Mouse (Mus musculus) heart, embryonic 13.5 days (tissue): ENCODE measurements around the gene 4933427I04Rik. TPM values are rescaled to one million over a fixed set of nuclear protein-coding genes. Genes with fewer than 3 reads are reported as not detected.

ENCODE experiments used
- ATAC-seq: fragments of 200-750 bp; cut with Nextera tagmentation; 2 replicates; pipeline ENCODE4 v1.8.0; 2017; ENCODE audit warnings: moderate TSS enrichment; ENCODE audit not compliant: insufficient number of reproducible peaks, low FRiP score, low TSS enrichment; ENCODE audit errors: extremely low read depth
- H3K27ac ChIP-seq: fragments of 300-500 bp; sonication (generic); replicated peaks from 2 replicates; pipeline ENCODE4 v1.5.1; 2015; ENCODE audit warnings: moderate library complexity, mild to moderate bottlenecking, inconsistent platforms
- H3K27me3 ChIP-seq: fragments of 300-500 bp; sonication (generic); replicated peaks from 2 replicates; pipeline ENCODE4 v1.6.1; 2015; ENCODE audit warnings: mild to moderate bottlenecking, inconsistent platforms
- H3K36me3 ChIP-seq: fragments of 300-500 bp; sonication (generic); 2 replicates; pipeline ENCODE4 v1.6.1; 2015; ENCODE audit warnings: mild to moderate bottlenecking, inconsistent platforms
- H3K4me1 ChIP-seq: fragments of 300-500 bp; sonication (generic); 2 replicates; pipeline ENCODE4 v1.6.1; 2015; ENCODE audit warnings: inconsistent platforms
- H3K4me2 ChIP-seq: fragments of 300-500 bp; sonication (generic); 2 replicates; pipeline ENCODE4 v1.6.1; 2015; ENCODE audit warnings: inconsistent platforms, mild to moderate bottlenecking, moderate library complexity
- H3K4me3 ChIP-seq: fragments of 300-500 bp; sonication (generic); 2 replicates; pipeline ENCODE4 v1.5.1; 2015; ENCODE audit warnings: moderate library complexity, mild to moderate bottlenecking, inconsistent platforms
- H3K9ac ChIP-seq: fragments of 300-500 bp; sonication (generic); 2 replicates; pipeline ENCODE4 v1.6.1; 2015; ENCODE audit warnings: inconsistent platforms, mild to moderate bottlenecking, moderate library complexity
- H3K9me3 ChIP-seq: fragments of 300-500 bp; sonication (generic); 2 replicates; pipeline ENCODE4 v1.6.1; 2016; ENCODE audit warnings: inconsistent platforms
- WGBS: fragments of 180-500 bp; shearing (Covaris S2); methylation state at CpG from one replicate; pipeline ENCODE4 v1.1.7; 2015; ENCODE audit warnings: mixed read lengths; 5-methylcytosine and 5-hydroxymethylcytosine counted together
- polyA plus RNA-seq: library from polyadenylated mRNA; unstranded; fragments of >200 nt; fragmentation: Nextera tagmentation; extraction: Ambion mirVana; gene quantifications from 2 replicates; pipeline ENCODE4 v1.2.1, GENCODE M21; 2015

4933427I04Rik gene
- polyA plus RNA-seq = not detected in 2 replicates

- no peaks in the 10 kb centered on the region for H3K9me3 ChIP-seq
- no peak within 1 kb of the TSS for H3K27ac ChIP-seq
- no peaks in the 10 kb centered on the region for H3K27me3 ChIP-seq
- 70% methylated on average over 3 of the region's 3 CpGs for WGBS
- no peaks in the 10 kb centered on the region for H3K36me3 ChIP-seq
- no peak within 1 kb of the TSS for H3K4me2 ChIP-seq
- H3K4me3 ChIP-seq = no peak within 1 kb of the TSS
- H3K4me1 ChIP-seq = no peaks in the 10 kb centered on the region
- no peak for ATAC-seq
- H3K9ac ChIP-seq = no peak within 1 kb of the TSS
Observed at GRCm38 (mm10) chr4:123859379-123859778, at the start of gene 4933427I04Rik. TSS of gene 4933427I04Rik (plus strand) at chr4:123859679.

- peak overlapping the region; percentile 41 for H3K4me2 ChIP-seq
- H3K4me3 ChIP-seq = no peak overlapping the region
- 59% methylated on average over 12 of the region's 12 CpGs for WGBS
Observed at GRCm38 (mm10) chr4:123810475-123811295, 48.8 kb upstream of the 4933427I04Rik start.

GRCm38 (mm10) chr4:123812525-123812924, 47.0 kb upstream of the 4933427I04Rik start:
- no peak for ATAC-seq
- WGBS = 73% methylated on average over 3 of the region's 3 CpGs

More at GRCm38 (mm10) chr4:123810475-123811295, 48.8 kb upstream of the 4933427I04Rik start:
- 0 out of 2 replicates have a peak overlapping the region, but pooled peaks have one; percentile 8 for H3K9ac ChIP-seq
- H3K36me3 ChIP-seq = no peaks in the 10 kb centered on the region
- no peak for ATAC-seq
- H3K9me3 ChIP-seq = 0 out of 2 replicates have a peak, but pooled peaks cover 3% of the 10 kb centered on the region
- peaks cover 15% of the 10 kb centered on the region for H3K4me1 ChIP-seq
- no peaks in the 10 kb centered on the region for H3K27me3 ChIP-seq
- peak overlapping the region; percentile 70 for H3K27ac ChIP-seq

GRCm38 (mm10) chr4:123814030-123814501, 45.4 kb upstream of the 4933427I04Rik start:
- no peak for ATAC-seq
- no peak overlapping the region for H3K9ac ChIP-seq
- H3K4me1 ChIP-seq = peaks cover 15% of the 10 kb centered on the region
- no peak overlapping the region for H3K4me2 ChIP-seq
- no peaks in the 10 kb centered on the region for H3K9me3 ChIP-seq
- H3K4me3 ChIP-seq = no peak overlapping the region
- WGBS = 70% methylated on average over 7 of the region's 7 CpGs
- H3K36me3 ChIP-seq = no peaks in the 10 kb centered on the region
- no peak overlapping the region for H3K27ac ChIP-seq
- no peaks in the 10 kb centered on the region for H3K27me3 ChIP-seq

More at GRCm38 (mm10) chr4:123812525-123812924, 47.0 kb upstream of the 4933427I04Rik start:
- Histone ChIP-seq H3K27ac (no peak overlapping the region), H3K9me3 (0 out of 2 replicates have a peak, but pooled peaks cover under 1% of the 10 kb centered on the region), H3K27me3 (no peaks in the 10 kb centered on the region), H3K4me1 (peaks cover 15% of the 10 kb centered on the region), H3K4me3 (no peak overlapping the region), H3K4me2 (no peak overlapping the region), H3K9ac (no peak overlapping the region), H3K36me3 (no peaks in the 10 kb centered on the region)

- Histone ChIP-seq H3K9ac (no peak overlapping the region), H3K27me3 (no peaks in the 10 kb centered on the region), H3K9me3 (no peaks in the 10 kb centered on the region), H3K4me2 (no peak overlapping the region), H3K4me1 (no peaks in the 10 kb centered on the region), H3K4me3 (no peak overlapping the region), H3K27ac (no peak overlapping the region), H3K36me3 (no peaks in the 10 kb centered on the region)
- ATAC-seq = no peak
- 42% methylated on average over 4 of the region's 4 CpGs for WGBS
Observed at GRCm38 (mm10) chr4:123819093-123819610, 40.3 kb upstream of the 4933427I04Rik start.

- H3K27ac ChIP-seq = no peak overlapping the region
- H3K4me1 ChIP-seq = no peaks in the 10 kb centered on the region
- no peak overlapping the region for H3K4me3 ChIP-seq
- H3K9ac ChIP-seq = no peak overlapping the region
- 74% methylated on average over 8 of the region's 8 CpGs for WGBS
- no peaks in the 10 kb centered on the region for H3K27me3 ChIP-seq
- ATAC-seq = no peak
- peaks cover 10% of the 10 kb centered on the region; the same call in 1 of the 2 replicates for H3K9me3 ChIP-seq
- no peak overlapping the region for H3K4me2 ChIP-seq
- no peaks in the 10 kb centered on the region for H3K36me3 ChIP-seq
Observed at GRCm38 (mm10) chr4:123842126-123842525, 17.4 kb upstream of the 4933427I04Rik start.

- WGBS = 72% methylated on average over 4 of the region's 4 CpGs
- ATAC-seq = no peak
Observed at GRCm38 (mm10) chr4:123856888-123857287, 2.6 kb upstream of the 4933427I04Rik start.

GRCm38 (mm10) chr4:123858090-123858489, 1.4 kb upstream of the 4933427I04Rik start:
- Histone ChIP-seq H3K27ac (no peak overlapping the region), H3K9me3 (no peaks in the 10 kb centered on the region), H3K36me3 (no peaks in the 10 kb centered on the region), H3K9ac (no peak overlapping the region), H3K4me2 (no peak overlapping the region), H3K27me3 (no peaks in the 10 kb centered on the region), H3K4me1 (no peaks in the 10 kb centered on the region), H3K4me3 (no peak overlapping the region)
- WGBS = 76% methylated on average over 7 of the region's 7 CpGs
- no peak for ATAC-seq

More at GRCm38 (mm10) chr4:123856888-123857287, 2.6 kb upstream of the 4933427I04Rik start:
- H3K27ac ChIP-seq = no peak overlapping the region
- H3K4me3 ChIP-seq = no peak overlapping the region
- H3K27me3 ChIP-seq = no peaks in the 10 kb centered on the region
- H3K36me3 ChIP-seq = no peaks in the 10 kb centered on the region
- H3K9me3 ChIP-seq = peaks cover 5% of the 10 kb centered on the region; the same call in 1 of the 2 replicates
- H3K4me1 ChIP-seq = no peaks in the 10 kb centered on the region
- no peak overlapping the region for H3K9ac ChIP-seq
- no peak overlapping the region for H3K4me2 ChIP-seq

- H3K36me3 ChIP-seq = no peaks in the 10 kb centered on the region
- H3K27ac ChIP-seq = no peak overlapping the region
- no peaks in the 10 kb centered on the region for H3K4me1 ChIP-seq
- no peak overlapping the region for H3K4me3 ChIP-seq
- no peaks in the 10 kb centered on the region for H3K9me3 ChIP-seq
- ATAC-seq = no peak
- no peaks in the 10 kb centered on the region for H3K27me3 ChIP-seq
- no peak overlapping the region for H3K4me2 ChIP-seq
- no peak overlapping the region for H3K9ac ChIP-seq
- WGBS = 41% methylated on average over 2 of the region's 2 CpGs
Observed at GRCm38 (mm10) chr4:123859803-123860202, 324 bp downstream of the 4933427I04Rik start.

- no peaks in the 10 kb centered on the region for H3K27me3 ChIP-seq
- no peak overlapping the region for H3K9ac ChIP-seq
- H3K4me2 ChIP-seq = no peak overlapping the region
- H3K4me3 ChIP-seq = no peak overlapping the region
- no peaks in the 10 kb centered on the region for H3K4me1 ChIP-seq
- ATAC-seq = no peak
- no peak overlapping the region for H3K27ac ChIP-seq
- 70% methylated on average over 5 of the region's 5 CpGs for WGBS
- H3K36me3 ChIP-seq = no peaks in the 10 kb centered on the region
- H3K9me3 ChIP-seq = no peaks in the 10 kb centered on the region
Observed at GRCm38 (mm10) chr4:123860621-123861020, 1.1 kb downstream of the 4933427I04Rik start.

GRCm38 (mm10) chr4:123893726-123894125, 34.2 kb downstream of the 4933427I04Rik start:
- WGBS = 80% methylated on average over 5 of the region's 5 CpGs
- no peak overlapping the region for H3K4me3 ChIP-seq
- no peak overlapping the region for H3K4me2 ChIP-seq
- H3K27ac ChIP-seq = no peak overlapping the region
- no peak overlapping the region for H3K9ac ChIP-seq
- H3K36me3 ChIP-seq = no peaks in the 10 kb centered on the region
- H3K27me3 ChIP-seq = no peaks in the 10 kb centered on the region
- no peaks in the 10 kb centered on the region for H3K9me3 ChIP-seq
- ATAC-seq = no peak
- no peaks in the 10 kb centered on the region for H3K4me1 ChIP-seq
